Mouse (Mus musculus) layer of hippocampus, adult 11-12 months (tissue): ENCODE measurements around the gene Gm21891.
"Not testable (repeated sequence)": the region's sequence is repeated elsewhere in the genome, so short reads cannot be mapped to it uniquely, and the experiment has no call there.

Experiments
- DNase-seq: peaks from one replicate; pipeline ENCODE4 v3.0.0; 2022; ENCODE audit warnings: low spot score

Gene Gm21891

DNA sequence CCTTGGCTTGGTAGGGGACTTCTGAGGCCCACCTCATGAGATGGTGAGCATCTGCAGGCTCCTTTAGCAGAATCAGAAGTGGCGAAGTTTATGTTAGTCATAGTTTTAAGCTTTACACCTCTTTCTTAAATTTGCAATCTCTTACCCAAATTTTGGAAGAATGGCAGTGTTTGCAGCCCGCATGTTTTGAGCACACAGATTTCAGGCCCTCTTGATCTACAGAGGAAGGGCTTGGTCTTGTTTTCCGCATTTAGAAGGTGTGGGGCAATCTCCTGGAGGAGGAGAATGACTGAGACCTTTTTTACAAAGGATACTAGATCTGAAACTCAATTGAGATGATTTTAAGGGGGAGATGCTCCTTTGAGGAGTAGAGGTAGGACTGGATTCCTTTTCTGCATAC lies at the start of gene Gm21891:
TSS of gene Gm21891 (minus strand) at position 101 of the 400 bp plus-strand sequence.
- not testable (repeated sequence) for DNase-seq

DNA sequence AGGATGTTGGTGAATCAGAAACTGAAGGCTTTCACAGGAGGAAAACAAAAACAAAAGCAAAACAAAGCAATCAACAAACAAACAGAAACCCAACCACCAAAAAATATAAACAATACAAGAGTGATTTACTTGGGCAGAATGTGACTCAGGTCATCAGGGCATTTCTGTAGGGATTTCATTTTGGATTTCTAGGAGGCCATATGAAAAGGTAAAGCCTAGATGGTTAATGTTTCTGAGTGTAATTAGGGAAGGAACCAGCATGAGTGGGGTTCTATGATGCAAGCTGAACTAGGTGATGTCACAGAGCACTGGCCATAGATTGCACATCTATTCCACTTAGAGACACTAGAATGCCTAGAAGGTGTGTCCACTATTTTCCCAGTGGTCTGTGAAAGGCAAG lies 28.4 kb upstream of the Gm21891 start, which contains the start of gene Gm21425:
TSS of gene Gm21425 (plus strand) at position 301 of the 400 bp plus-strand sequence.
- DNase-seq = not testable (repeated sequence)
